Mouse (Mus musculus) urinary bladder, postnatal 4 days (tissue): ENCODE data around the gene Pgf.

ENCODE experiments used
- DNase-seq, 2 experiments: peaks; one replicate each; pipeline ENCODE4 v3.0.0; 2021 to 2022; ENCODE audit warnings: low spot score in 2 of 2

Pgf gene

GRCm38 (mm10) chr12:85190290-85190689 is 12.7 kb upstream of the Pgf start:
- DNase-seq: no peak

GRCm38 (mm10) chr12:85186361-85186760 is 8.8 kb upstream of the Pgf start:
- no peak for DNase-seq

GRCm38 (mm10) chr12:85185810-85186209 is 8.2 kb upstream of the Pgf start:
- DNase-seq: no peak

- no peak for DNase-seq
Observed at GRCm38 (mm10) chr12:85184118-85184517, 6.5 kb upstream of the Pgf start.

GRCm38 (mm10) chr12:85182898-85183297 is 5.3 kb upstream of the Pgf start:
- DNase-seq: no peak

GRCm38 (mm10) chr12:85182345-85182643 is 4.7 kb upstream of the Pgf start:
- DNase-seq: no peak

- no peak for DNase-seq
Observed at GRCm38 (mm10) chr12:85181475-85182344, 4.1 kb upstream of the Pgf start.

GRCm38 (mm10) chr12:85178294-85178693 is 704 bp upstream of the Pgf start:
- no peak for DNase-seq

GRCm38 (mm10) chr12:85176846-85177523 is 605 bp downstream of the Pgf start:
- DNase-seq: no peak

GRCm38 (mm10) chr12:85175926-85176845 is 1.4 kb downstream of the Pgf start:
- DNase-seq: no peak

- no peak for DNase-seq
Observed at GRCm38 (mm10) chr12:85175087-85175675, 2.4 kb downstream of the Pgf start.

- no peak for DNase-seq
Observed at GRCm38 (mm10) chr12:85174016-85174415, 3.6 kb downstream of the Pgf start.

GRCm38 (mm10) chr12:85170948-85171307 is 6.7 kb downstream of the Pgf start:
- no peak for DNase-seq

GRCm38 (mm10) chr12:85170284-85170947 is 7.2 kb downstream of the Pgf start:
- DNase-seq: no peak

GRCm38 (mm10) chr12:85169877-85170276 is 7.7 kb downstream of the Pgf start:
- DNase-seq: no peak

- DNase-seq: peak; percentile 78 to 90
Observed at GRCm38 (mm10) chr12:85169117-85169858, 8.3 kb downstream of the Pgf start.

GRCm38 (mm10) chr12:85166631-85167030 is 11.0 kb downstream of the Pgf start:
- no peak for DNase-seq

GRCm38 (mm10) chr12:85164996-85165395 is 12.6 kb downstream of the Pgf start:
- DNase-seq: no peak

GRCm38 (mm10) chr12:85159592-85159991 is 18.0 kb downstream of the Pgf start:
- DNase-seq: no peak

- DNase-seq: no peak
Observed at GRCm38 (mm10) chr12:85158801-85159200, 18.8 kb downstream of the Pgf start.
